Mouse (Mus musculus) layer of hippocampus, adult 2 months (tissue): ENCODE data around the gene Prdm16. TPM values are rescaled to one million over a fixed set of nuclear protein-coding genes. Genes with fewer than 3 reads are reported as not detected.
A peak's percentile ranks its signal among the peaks of the same experiment; 100 is the strongest.

ENCODE experiments used
- DNase-seq, 2 experiments: peaks; one replicate each; pipeline ENCODE4 v3.0.0; 2022; ENCODE audit warnings: low spot score in 2 of 2
- H3K27ac ChIP-seq: fragments of 200-600 bp; 2 replicates; pipeline ENCODE4 v1.8.1; 2022
- H3K4me3 ChIP-seq: fragments of 200-600 bp; 2 replicates; pipeline ENCODE4 v1.8.1; 2022; ENCODE audit warnings: mild to moderate bottlenecking
- CTCF ChIP-seq: fragments of 200-600 bp; conservative IDR thresholded peaks from 2 replicates; pipeline ENCODE4 v1.8.1; 2022; ENCODE audit warnings: antibody characterized with exemption, mild to moderate bottlenecking, moderate library complexity
- total RNA-seq, 2 experiments: library from RNA; stranded (reverse); gene quantifications; 2 replicates each; pipeline ENCODE4 v1.2.3; 2021

Gene Prdm16
- total RNA-seq, 2 experiments from 2014 or later: 10.8 to 11.5 TPM

- no peak for TF ChIP-seq CTCF
- H3K27ac ChIP-seq: peak overlapping the region; percentile 68; the same call in 1 of the 2 replicates
- no peak for DNase-seq
- H3K4me3 ChIP-seq: no peak overlapping the region
These were observed 186.2 kb downstream of the Prdm16 start for GRCm38 (mm10) chr4:154450441-154450840.

GRCm38 (mm10) chr4:154450036-154450435 is 186.6 kb downstream of the Prdm16 start:
- TF ChIP-seq CTCF: no peak
- Histone ChIP-seq H3K4me3 (no peak overlapping the region), H3K27ac (peak overlapping the region; percentile 68)
- no peak for DNase-seq

GRCm38 (mm10) chr4:154449343-154449742 is 187.3 kb downstream of the Prdm16 start:
- Histone ChIP-seq H3K4me3 (no peak overlapping the region), H3K27ac (peak overlapping the region; percentile 68; the same call in 1 of the 2 replicates)
- peak; percentile 82 for TF ChIP-seq CTCF
- DNase-seq: peak in 1 of 2 experiments; percentile 45

- no peak for DNase-seq
- H3K4me3 ChIP-seq: no peak overlapping the region
- no peak overlapping the region for H3K27ac ChIP-seq
- no peak for TF ChIP-seq CTCF
These were observed 191.0 kb downstream of the Prdm16 start for GRCm38 (mm10) chr4:154445721-154446120.

GRCm38 (mm10) chr4:154442645-154443304 is 193.9 kb downstream of the Prdm16 start:
- no peak for DNase-seq
- no peak for TF ChIP-seq CTCF
- Histone ChIP-seq H3K4me3 (no peak overlapping the region), H3K27ac (no peak overlapping the region)

- H3K4me3 ChIP-seq: no peak overlapping the region
- H3K27ac ChIP-seq: no peak overlapping the region
- TF ChIP-seq CTCF: peak; percentile 54
- DNase-seq: no peak
These were observed 197.1 kb downstream of the Prdm16 start for GRCm38 (mm10) chr4:154439455-154440052.

GRCm38 (mm10) chr4:154438610-154439009 is 198.1 kb downstream of the Prdm16 start:
- peak in 1 of 2 experiments; percentile 39 for DNase-seq
- H3K4me3 ChIP-seq: no peak overlapping the region
- H3K27ac ChIP-seq: no peak overlapping the region
- no peak for TF ChIP-seq CTCF

- Histone ChIP-seq H3K4me3 (no peak overlapping the region), H3K27ac (no peak overlapping the region)
- TF ChIP-seq CTCF: no peak
- DNase-seq: no peak
These were observed 206.9 kb downstream of the Prdm16 start for GRCm38 (mm10) chr4:154429770-154430169.

- H3K4me3 ChIP-seq: no peak overlapping the region
- TF ChIP-seq CTCF: no peak
- no peak overlapping the region for H3K27ac ChIP-seq
- DNase-seq: no peak
These were observed 209.8 kb downstream of the Prdm16 start for GRCm38 (mm10) chr4:154426901-154427300.

- Histone ChIP-seq H3K27ac (peak overlapping the region; percentile 68; the same call in 1 of the 2 replicates), H3K4me3 (no peak overlapping the region)
- TF ChIP-seq CTCF: no peak
- no peak for DNase-seq
These were observed 211.4 kb downstream of the Prdm16 start for GRCm38 (mm10) chr4:154425284-154425683.

- Histone ChIP-seq H3K4me3 (no peak overlapping the region), H3K27ac (peak overlapping the region; percentile 68; the same call in 1 of the 2 replicates)
- no peak for DNase-seq
- no peak for TF ChIP-seq CTCF
These were observed 212.0 kb downstream of the Prdm16 start for GRCm38 (mm10) chr4:154424681-154425080.

- no peak for TF ChIP-seq CTCF
- H3K4me3 ChIP-seq: no peak overlapping the region
- no peak overlapping the region for H3K27ac ChIP-seq
- DNase-seq: no peak
These were observed 214.2 kb downstream of the Prdm16 start for GRCm38 (mm10) chr4:154422431-154422913.

- no peak for TF ChIP-seq CTCF
- no peak overlapping the region for H3K4me3 ChIP-seq
These were observed 215.9 kb downstream of the Prdm16 start for GRCm38 (mm10) chr4:154420749-154421148.

GRCm38 (mm10) chr4:154419766-154420165 is 216.9 kb downstream of the Prdm16 start:
- DNase-seq: no peak
- no peak for TF ChIP-seq CTCF
- Histone ChIP-seq H3K4me3 (no peak overlapping the region), H3K27ac (no peak overlapping the region)

More at GRCm38 (mm10) chr4:154420749-154421148, 215.9 kb downstream of the Prdm16 start:
- DNase-seq: no peak
- H3K27ac ChIP-seq: no peak overlapping the region
